Mouse (Mus musculus) CH12.LX (cell line): ENCODE measurements around the gene Sh2d6. TPM values are rescaled to one million over a fixed set of nuclear protein-coding genes. Genes with fewer than 3 reads are reported as not detected.

ENCODE experiments used
- DNase-seq: peaks from one replicate; pipeline ENCODE4 v3.0.0-alpha.2; 2013; ENCODE audit errors: extremely low read depth
- H3K27ac ChIP-seq: 2 replicates; pipeline ENCODE4 v1.5.1; 2012; ENCODE audit warnings: low read depth, mild to moderate bottlenecking, control low read depth, moderate library complexity; ENCODE audit not compliant: insufficient read depth
- H3K27me3 ChIP-seq: replicated peaks from 2 replicates; pipeline ENCODE3; 2012; ENCODE audit warnings: inconsistent platforms
- H3K36me3 ChIP-seq, 2 experiments: replicated peaks in 1 of 2; 2 replicates each; pipeline versions ENCODE3 to v1.6.1; 2012; ENCODE audit warnings: inconsistent platforms in 1 of 2, low read length in 1 of 2, mild to moderate bottlenecking in 1 of 2, mixed read lengths in 1 of 2, moderate library complexity in 1 of 2; ENCODE audit not compliant: control insufficient read depth in 1 of 2, insufficient read depth in 1 of 2
- H3K4me1 ChIP-seq, 2 experiments: 2 replicates each; pipeline ENCODE4 v1.6.1; 2012; ENCODE audit warnings: inconsistent platforms in 1 of 2, moderate library complexity in 1 of 2; ENCODE audit not compliant: insufficient read depth in 2 of 2, control insufficient read depth in 1 of 2
- H3K4me2 ChIP-seq: 2 replicates; pipeline ENCODE4 v1.6.1; 2012; ENCODE audit warnings: low read depth, mild to moderate bottlenecking, control low read depth; ENCODE audit not compliant: poor library complexity, insufficient read depth, severe bottlenecking
- H3K4me3 ChIP-seq, 3 experiments: fragments of 150-350 bp in 1 of 3; sonication (generic) in 1 of 3; replicated peaks in 1 of 3; 2 replicates each; pipeline versions ENCODE3 to v1.5.1; 2011 to 2012; ENCODE audit warnings: low read depth in 2 of 3, low read length in 2 of 3, mild to moderate bottlenecking in 2 of 3, moderate library complexity in 2 of 3, control low read depth in 1 of 3, improper control_type of control experiment in 1 of 3, inconsistent platforms in 1 of 3, mixed read lengths in 1 of 3; ENCODE audit not compliant: poor library complexity in 1 of 3
- H3K79me2 ChIP-seq: replicated peaks from 2 replicates; pipeline ENCODE4 v1.6.1; 2012; ENCODE audit warnings: mild to moderate bottlenecking, moderate library complexity; ENCODE audit not compliant: control insufficient read depth, poor library complexity, insufficient read depth, severe bottlenecking; ENCODE audit errors: extremely low read depth
- H3K9ac ChIP-seq: 2 replicates; pipeline ENCODE4 v1.6.1; 2012; ENCODE audit warnings: low read depth, mild to moderate bottlenecking, control low read depth, moderate library complexity; ENCODE audit not compliant: insufficient read depth
- H3K9me3 ChIP-seq: replicated peaks from 2 replicates; pipeline ENCODE3; 2012; ENCODE audit warnings: low read length, inconsistent platforms, mixed read lengths
- BHLHE40 ChIP-seq: IDR thresholded peaks from 2 replicates; pipeline ENCODE4 v1.6.1; 2011; ENCODE audit warnings: mild to moderate bottlenecking, low read depth, low read length, improper control_type of control experiment
- CHD1 ChIP-seq: IDR thresholded peaks from 2 replicates; pipeline ENCODE4 v1.6.1; 2012; ENCODE audit warnings: low read depth, low read length, improper control_type of control experiment, inconsistent platforms
- CHD2 ChIP-seq: IDR thresholded peaks from 2 replicates; pipeline ENCODE4 v1.6.1; 2011; ENCODE audit warnings: low read length, improper control_type of control experiment
- CTCF ChIP-seq, 2 experiments: IDR thresholded peaks in 1 of 2; conservative IDR thresholded peaks in 1 of 2; 2 replicates each; pipeline ENCODE4 v1.5.1; 2011 to 2012; ENCODE audit warnings: low read depth in 2 of 2, low read length in 2 of 2, improper control_type of control experiment in 1 of 2, inconsistent platforms in 1 of 2, mild to moderate bottlenecking in 1 of 2, moderate library complexity in 1 of 2
- E2F4 ChIP-seq: IDR thresholded peaks from 2 replicates; pipeline ENCODE4 v1.6.1; 2011; ENCODE audit warnings: low read depth, low read length, improper control_type of control experiment; ENCODE audit not compliant: insufficient replicate concordance
- ELF1 ChIP-seq: IDR thresholded peaks from 2 replicates; pipeline ENCODE4 v1.6.1; 2014; ENCODE audit warnings: low read depth, mild to moderate bottlenecking, inconsistent platforms, low read length, improper control_type of control experiment
- EP300 ChIP-seq: IDR thresholded peaks from 2 replicates; pipeline ENCODE4 v1.6.1; 2011; ENCODE audit warnings: low read length, improper control_type of control experiment
- ETS1 ChIP-seq: conservative IDR thresholded peaks from 2 replicates; pipeline ENCODE4 v1.6.1; 2012; ENCODE audit warnings: low read depth, mild to moderate bottlenecking, inconsistent platforms, low read length, improper control_type of control experiment, moderate library complexity
- GABPA ChIP-seq: IDR thresholded peaks from 2 replicates; pipeline ENCODE4 v1.6.1; 2012; ENCODE audit warnings: low read depth, low read length, improper control_type of control experiment, inconsistent platforms; ENCODE audit not compliant: insufficient replicate concordance
- IRF4 ChIP-seq: IDR thresholded peaks from 2 replicates; pipeline ENCODE4 v1.6.1; 2014; ENCODE audit warnings: low read depth, mild to moderate bottlenecking, inconsistent platforms, low read length, improper control_type of control experiment
- JUN ChIP-seq: IDR thresholded peaks from 2 replicates; pipeline ENCODE4 v1.6.1; 2011; ENCODE audit warnings: low read depth, mild to moderate bottlenecking, low read length, improper control_type of control experiment, moderate library complexity; ENCODE audit not compliant: insufficient read depth
- JUND ChIP-seq: conservative IDR thresholded peaks from 2 replicates; pipeline ENCODE4 v1.6.1; 2011; ENCODE audit warnings: low read depth, low read length, improper control_type of control experiment
- MAFK ChIP-seq: IDR thresholded peaks from 2 replicates; pipeline ENCODE4 v1.6.1; 2011; ENCODE audit warnings: low read length, improper control_type of control experiment; ENCODE audit not compliant: insufficient replicate concordance
- MAX ChIP-seq: IDR thresholded peaks from 2 replicates; pipeline ENCODE4 v1.6.1; 2011; ENCODE audit warnings: low read length, improper control_type of control experiment
- MAZ ChIP-seq: IDR thresholded peaks from 2 replicates; pipeline ENCODE4 v1.6.1; 2012; ENCODE audit warnings: low read depth, mild to moderate bottlenecking, inconsistent platforms, low read length, improper control_type of control experiment, moderate library complexity
- MEF2A ChIP-seq: IDR thresholded peaks from 2 replicates; pipeline ENCODE4 v1.6.1; 2014; ENCODE audit warnings: low read depth, mild to moderate bottlenecking, inconsistent platforms, low read length, improper control_type of control experiment, borderline replicate concordance
- MXI1 ChIP-seq: IDR thresholded peaks from 2 replicates; pipeline ENCODE4 v1.6.1; 2011; ENCODE audit warnings: mild to moderate bottlenecking, low read depth, low read length, improper control_type of control experiment
- MYC ChIP-seq: IDR thresholded peaks from 2 replicates; pipeline ENCODE4 v1.6.1; 2011; ENCODE audit warnings: low read depth, mild to moderate bottlenecking, improper control_type of control experiment, low read length
- NRF1 ChIP-seq: IDR thresholded peaks from 2 replicates; pipeline ENCODE4 v1.6.1; 2014; ENCODE audit warnings: low read depth, mild to moderate bottlenecking, inconsistent platforms, low read length, improper control_type of control experiment, moderate library complexity
- PAX5 ChIP-seq: IDR thresholded peaks from 2 replicates; pipeline ENCODE4 v1.6.1; 2012; ENCODE audit warnings: low read length, inconsistent platforms, mixed read lengths
- POLR2A ChIP-seq: IDR thresholded peaks from 2 replicates; pipeline ENCODE4 v1.6.1; 2011; ENCODE audit warnings: low read depth, mild to moderate bottlenecking, improper control_type of control experiment, low read length
- POLR2AphosphoS2 ChIP-seq: IDR thresholded peaks from 2 replicates; pipeline ENCODE4 v1.6.1; 2011; ENCODE audit warnings: low read depth, low read length, improper control_type of control experiment
- RCOR1 ChIP-seq: conservative IDR thresholded peaks from 2 replicates; pipeline ENCODE4 v1.6.1; 2012; ENCODE audit warnings: low read depth, mild to moderate bottlenecking, inconsistent platforms, low read length, improper control_type of control experiment
- SIN3A ChIP-seq: IDR thresholded peaks from 2 replicates; pipeline ENCODE4 v1.6.1; 2012; ENCODE audit warnings: low read length, improper control_type of control experiment, inconsistent platforms
- UBTF ChIP-seq: IDR thresholded peaks from 2 replicates; pipeline ENCODE4 v1.6.1; 2012; ENCODE audit warnings: low read depth, mild to moderate bottlenecking, inconsistent platforms, low read length, improper control_type of control experiment, moderate library complexity
- USF1 ChIP-seq: IDR thresholded peaks from 2 replicates; pipeline ENCODE4 v1.6.1; 2014; ENCODE audit warnings: low read depth, mild to moderate bottlenecking, inconsistent platforms, low read length, improper control_type of control experiment
- USF2 ChIP-seq: conservative IDR thresholded peaks from 2 replicates; pipeline ENCODE4 v1.6.1; 2011; ENCODE audit warnings: low read depth, low read length, improper control_type of control experiment
- ZC3H11A ChIP-seq: IDR thresholded peaks from 2 replicates; pipeline ENCODE4 v1.6.1; 2012; ENCODE audit warnings: low read depth, mild to moderate bottlenecking, inconsistent platforms, low read length, improper control_type of control experiment
- ZMIZ1 ChIP-seq: IDR thresholded peaks from 2 replicates; pipeline ENCODE4 v1.6.1; 2012; ENCODE audit warnings: low read depth, mild to moderate bottlenecking, inconsistent platforms, low read length, improper control_type of control experiment
- ZNF384 ChIP-seq: IDR thresholded peaks from 2 replicates; pipeline ENCODE4 v1.6.1; 2012; ENCODE audit warnings: low read depth, low read length, improper control_type of control experiment, inconsistent platforms
- dilution Hi-C: fragments of 300-500 bp; cut with MboI; formaldehyde crosslinking; loops from 2 replicates; pipeline ENCODE4 v1.14.3; 2020; ENCODE audit warnings: low sequenced_read_pairs; ENCODE audit not compliant: extremely low pct_unique_long_range_greater_than_20kb, extremely low pct_ligation_motif_present
- in situ Hi-C: fragments of 300-500 bp; cut with MboI; formaldehyde crosslinking; loops from 3 replicates; pipeline ENCODE4 v1.14.3; 2019; ENCODE audit warnings: low sequenced_read_pairs, low pct_ligation_motif_present, low pct_unique_long_range_greater_than_20kb, mixed read lengths
- polyA plus RNA-seq: library from polyadenylated mRNA; unstranded; fragments of >175 nt; gene quantifications from 2 replicates; pipeline ENCODE4 v1.2.1, GENCODE M21; 2012; ENCODE audit warnings: low read depth; ENCODE audit not compliant: insufficient read length
- total RNA-seq, 2 experiments: library from RNA; depleted of rRNA; stranded (reverse); fragments of 300-350 nt in 1 of 2; fragments of >200 nt in 1 of 2; gene quantifications; 2 replicates each; pipeline ENCODE4 v1.2.3; 2012 to 2014

The Sh2d6 gene
- total and polyA plus RNA-seq, 3 experiments: 0.78 to 4.9 (median 1.7) TPM

- in situ Hi-C loops (no loop called here), dilution Hi-C loops (no loop called here)
- Histone ChIP-seq H3K9ac (no peak overlapping the region), H3K4me2 (no peak overlapping the region), H3K4me1 (peaks cover 2 to 40% of the 10 kb centered on the region in 2 experiments; a peak in 3 of 4 replicates), H3K27me3 (no peaks in the 10 kb centered on the region), H3K27ac (no peak overlapping the region), H3K79me2 (no peaks in the 10 kb centered on the region), H3K4me3 (no peak overlapping the region), H3K36me3 (no peaks in the 10 kb centered on the region), H3K9me3 (no peaks in the 10 kb centered on the region)
- DNase-seq: no peak
- TF ChIP-seq MEF2A (no peak), EP300 (no peak), MAZ (no peak), POLR2A (no peak), SIN3A (no peak), IRF4 (no peak), MYC (no peak), MAX (no peak), CHD2 (no peak), GABPA (no peak), USF1 (no peak), BHLHE40 (no peak), ZNF384 (no peak), JUN (no peak), MAFK (no peak), ZC3H11A (no peak), RCOR1 (no peak), ELF1 (no peak), ZMIZ1 (no peak), ETS1 (no peak)
These were observed 55.3 kb downstream of the Sh2d6 start for GRCm38 (mm10) chr6:72466171-72466570.

DNA sequence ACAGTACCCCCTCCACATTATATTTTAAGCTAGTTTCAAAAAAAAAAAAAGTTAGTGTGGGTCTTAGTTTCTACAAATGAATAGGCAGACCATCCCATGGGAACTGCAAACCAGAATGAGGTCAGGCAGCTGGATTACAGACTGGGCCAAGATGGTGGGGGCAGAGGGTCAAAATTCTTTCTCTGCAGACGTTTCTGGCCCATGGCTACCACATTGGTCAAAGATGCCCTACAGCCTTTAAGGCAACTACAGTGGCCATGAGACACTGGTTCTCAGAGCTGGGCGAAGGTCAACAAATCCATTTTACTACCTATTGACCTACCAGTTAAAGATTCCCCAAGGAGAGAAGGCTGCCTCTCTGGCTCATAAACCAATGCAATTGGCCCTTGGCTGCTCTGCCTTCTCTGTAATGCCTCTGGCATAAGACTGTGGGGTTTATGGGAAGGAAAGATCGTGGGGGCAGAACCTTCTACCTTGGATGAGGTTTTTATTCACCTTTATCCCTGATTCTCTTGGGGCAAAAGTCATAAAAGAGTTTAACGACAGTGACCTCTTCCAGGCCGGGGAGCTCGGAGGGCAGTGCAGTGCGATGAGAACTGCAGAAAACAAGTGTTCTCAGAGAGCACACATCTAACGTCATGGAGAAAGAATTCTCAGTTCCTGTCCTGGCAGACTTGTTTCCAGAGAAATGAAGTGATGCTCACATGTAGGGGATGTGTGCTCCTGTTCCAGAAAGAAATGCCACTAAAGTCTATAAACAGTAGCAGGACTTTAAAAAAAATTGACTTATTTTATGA is 55.9 kb downstream of the Sh2d6 start:
- H3K4me1 ChIP-seq: peaks cover 2 to 37% of the 10 kb centered on the region in 2 experiments; a peak in 3 of 4 replicates
- in situ Hi-C loops: no loop called here
- TF ChIP-seq PAX5 (no peak), UBTF (no peak), MXI1 (no peak), JUND (no peak), CHD1 (no peak), E2F4 (no peak), JUN (no peak), USF1 (no peak), CTCF (conservative IDR thresholded peaks at IDR 0.05 in 1 of 2, IDR thresholded peaks at IDR 0.05 in 1 of 2; ENCODE audit: low read depth in 2 of 2, low read length in 2 of 2) (no peak), GABPA (no peak), BHLHE40 (peak; percentile 40; the same call in 1 of the 2 replicates), USF2 (no peak), ZNF384 (peak; percentile 81), POLR2AphosphoS2 (no peak), CHD2 (no peak), IRF4 (peak; percentile 57; the same call in 1 of the 2 replicates), NRF1 (no peak), MEF2A (no peak), ETS1 (0 out of 2 replicates have a peak, but pooled peaks have one; percentile 22), RCOR1 (no peak), MAX (no peak), MYC (no peak), MAZ (no peak)

More for the DNA sequence above, 55.9 kb downstream of the Sh2d6 start:
- Histone ChIP-seq H3K36me3 (no peaks in the 10 kb centered on the region), H3K27me3 (no peaks in the 10 kb centered on the region), H3K4me2 (no peak overlapping the region), H3K9me3 (no peaks in the 10 kb centered on the region), H3K79me2 (no peaks in the 10 kb centered on the region), H3K27ac (no peak overlapping the region), H3K9ac (no peak overlapping the region), H3K4me3 (no peak overlapping the region)
- dilution Hi-C loops: no loop called here
- peak; percentile 40 for DNase-seq
